Mouse (Mus musculus) bone marrow, adult 2 months (tissue): ENCODE data around the gene Sema3b.

Experiments used
- CTCF ChIP-seq: fragments of 200-500 bp; IDR thresholded peaks from 2 replicates; pipeline ENCODE4 v1.5.1; 2011; ENCODE audit warnings: low read length, control low read depth; ENCODE audit not compliant: control insufficient read depth, insufficient read depth
- POLR2A ChIP-seq: fragments of 200-500 bp; IDR thresholded peaks from 2 replicates; pipeline ENCODE4 v1.6.1; 2011; ENCODE audit warnings: low read depth, mild to moderate bottlenecking, control low read depth, low read length, borderline replicate concordance; ENCODE audit not compliant: control insufficient read depth

GRCm38 (mm10) chr9:107590773-107591060, 18.3 kb downstream of the Sema3b start:
- TF ChIP-seq POLR2A: no peak
- no peak for TF ChIP-seq CTCF
